Mouse (Mus musculus) limb, embryonic 10.5 days (tissue): Measurements from ENCODE around the gene Peg3. TPM values are rescaled to one million over a fixed set of nuclear protein-coding genes. Genes with fewer than 3 reads are reported as not detected.
"Not testable (repeated sequence)": the region's sequence is repeated elsewhere in the genome, so short reads cannot be mapped to it uniquely, and the experiment has no call there.

Experiments used
- DNase-seq: peaks from one replicate; pipeline ENCODE4 v3.0.0-alpha.2; 2017; ENCODE audit warnings: low spot score
- H3K27ac ChIP-seq: fragments of 300-500 bp; sonication (generic); 2 replicates; pipeline ENCODE4 v1.5.1; 2016; ENCODE audit warnings: mild to moderate bottlenecking
- H3K27me3 ChIP-seq: fragments of 300-500 bp; sonication (generic); 2 replicates; pipeline ENCODE4 v1.6.1; 2016; ENCODE audit warnings: low read depth, mild to moderate bottlenecking; ENCODE audit not compliant: poor library complexity, severe bottlenecking
- H3K36me3 ChIP-seq: fragments of 300-500 bp; sonication (generic); 2 replicates; pipeline ENCODE4 v1.6.1; 2016; ENCODE audit warnings: mild to moderate bottlenecking, moderate library complexity
- H3K4me1 ChIP-seq: fragments of 300-500 bp; sonication (generic); 2 replicates; pipeline ENCODE4 v1.6.1; 2016
- H3K4me3 ChIP-seq: fragments of 300-500 bp; sonication (generic); 2 replicates; pipeline ENCODE4 v1.5.1; 2016; ENCODE audit warnings: mild to moderate bottlenecking, moderate library complexity
- H3K9me3 ChIP-seq: fragments of 300-500 bp; sonication (generic); replicated peaks from 2 replicates; pipeline ENCODE4 v1.6.1; 2016; ENCODE audit warnings: mild to moderate bottlenecking
- WGBS: fragments of 180-500 bp; shearing (Covaris S2); methylation state at CpG from one replicate; pipeline ENCODE4 v1.1.7; 2016; 5-methylcytosine and 5-hydroxymethylcytosine counted together
- polyA plus RNA-seq: library from polyadenylated mRNA; unstranded; fragments of >200 nt; fragmentation: Nextera tagmentation; extraction: Ambion mirVana; gene quantifications from 2 replicates; pipeline ENCODE4 v1.2.1, GENCODE M21; 2016

The Peg3 gene
- polyA plus RNA-seq: 378 and 427 TPM in 2 replicates

DNA sequence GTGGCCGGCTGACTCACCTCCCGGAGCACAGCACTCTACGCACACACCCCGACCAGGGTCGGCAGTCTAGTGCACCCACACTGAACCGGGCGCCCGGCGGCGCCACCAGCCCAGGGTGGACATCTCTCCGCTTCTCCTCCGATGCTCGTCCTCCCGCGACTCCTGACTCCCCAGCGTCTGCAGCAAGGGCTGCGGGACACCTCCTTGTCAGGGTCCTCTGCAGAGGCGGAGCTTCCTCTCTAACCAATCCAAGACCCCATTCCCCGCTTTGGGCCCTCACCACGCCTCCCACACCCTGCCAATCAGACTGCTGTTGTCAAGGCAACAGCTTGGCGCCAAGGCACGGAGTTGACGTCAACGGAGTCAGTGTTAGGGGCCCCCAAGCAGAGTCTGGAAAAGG is at the start of gene Peg3, which contains the start of gene Usp29:
Gene Peg3 (minus strand): TSS at position 191 of the 400 bp plus-strand sequence.
Gene Usp29 (plus strand): TSS at position 338 of the 400 bp plus-strand sequence.
- peaks cover 39% of the 10 kb centered on the region for H3K9me3 ChIP-seq
- H3K36me3 ChIP-seq: peaks cover 63% of the 10 kb centered on the region
- H3K4me1 ChIP-seq: no peaks in the 10 kb centered on the region
- H3K27ac ChIP-seq: peak within 1 kb of the TSS; percentile 86
- H3K27me3 ChIP-seq: no peaks in the 10 kb centered on the region
- WGBS: 48% methylated on average over 24 of the region's 24 CpGs
- peak within 1 kb of the TSS; percentile 63 for H3K4me3 ChIP-seq
- peak; percentile 90 for DNase-seq

DNA sequence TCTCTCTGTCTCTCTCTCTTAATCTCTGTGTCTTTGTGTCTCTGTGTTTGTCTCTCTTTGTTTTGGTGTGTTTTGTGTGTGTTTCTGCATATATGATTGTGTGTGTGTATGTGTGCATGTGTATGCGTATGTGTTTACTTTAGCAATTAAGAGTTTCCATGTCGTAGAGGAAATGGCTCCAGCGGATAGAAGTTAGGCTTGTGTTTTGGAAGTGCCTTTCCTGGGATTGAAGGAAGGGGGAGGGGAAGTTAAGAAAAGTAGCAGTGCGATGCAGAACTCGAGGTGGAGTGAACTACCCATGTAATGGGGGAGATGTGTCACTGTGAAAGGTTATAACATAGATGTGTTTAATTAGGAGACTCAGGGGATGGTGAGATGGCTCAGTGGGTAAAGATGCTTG is 48.9 kb upstream of the Peg3 start:
- Histone ChIP-seq H3K36me3 (no peaks in the 10 kb centered on the region), H3K27me3 (no peaks in the 10 kb centered on the region), H3K9me3 (no peaks in the 10 kb centered on the region), H3K4me1 (peaks cover 64% of the 10 kb centered on the region), H3K27ac (peak overlapping the region; percentile 74), H3K4me3 (no peak overlapping the region)
- DNase-seq: no peak
- WGBS: 89% methylated on average over 5 of the region's 5 CpGs

DNA sequence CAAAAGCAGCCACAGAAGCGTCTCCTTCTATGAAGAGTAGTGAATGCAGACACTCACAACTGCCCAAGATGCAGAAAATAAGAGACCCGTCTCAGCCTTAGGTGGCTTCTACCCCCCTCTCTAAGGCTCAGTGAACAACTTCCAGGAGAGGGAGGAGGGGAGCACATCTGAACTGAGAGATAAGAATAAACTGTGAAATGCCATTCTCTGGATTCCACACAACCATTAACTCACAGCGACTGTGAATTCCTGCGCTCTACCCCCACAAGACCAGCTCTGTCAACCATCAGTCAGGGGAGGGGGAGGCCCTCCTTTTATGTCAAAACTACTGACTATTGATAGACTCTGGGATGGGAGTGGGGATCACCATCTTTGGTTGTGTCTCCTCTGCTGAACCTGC is 47.5 kb upstream of the Peg3 start:
- peaks cover 55% of the 10 kb centered on the region for H3K4me1 ChIP-seq
- WGBS: 17% methylated on average over 4 of the region's 4 CpGs
- no peak overlapping the region for H3K4me3 ChIP-seq
- no peak for DNase-seq
- no peaks in the 10 kb centered on the region for H3K36me3 ChIP-seq
- H3K9me3 ChIP-seq: no peaks in the 10 kb centered on the region
- peak overlapping the region; percentile 74 for H3K27ac ChIP-seq
- H3K27me3 ChIP-seq: no peaks in the 10 kb centered on the region

DNA sequence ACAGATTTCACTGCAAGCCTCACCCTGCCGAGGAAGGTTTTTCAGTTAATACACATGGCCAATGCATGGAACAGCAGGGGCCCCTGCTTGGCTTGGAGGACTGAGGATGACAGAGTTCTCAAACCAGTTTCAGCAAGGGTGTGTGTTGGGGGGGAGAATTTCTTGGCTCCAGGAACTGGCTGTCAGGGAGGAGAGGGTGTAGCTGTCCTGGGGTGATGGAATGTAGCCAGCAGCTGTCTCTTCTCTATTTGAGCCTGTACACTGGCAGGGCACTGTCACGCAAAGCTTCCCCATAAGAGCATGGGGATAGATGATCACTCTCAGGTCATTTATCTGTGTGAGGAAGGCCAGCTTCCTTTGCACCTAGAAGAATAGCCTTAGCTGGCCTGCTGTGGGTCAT is 46.9 kb upstream of the Peg3 start:
- WGBS: 52% methylated on average over 2 of the region's 2 CpGs
- Histone ChIP-seq H3K4me1 (peaks cover 49% of the 10 kb centered on the region), H3K36me3 (no peaks in the 10 kb centered on the region), H3K9me3 (no peaks in the 10 kb centered on the region), H3K27me3 (no peaks in the 10 kb centered on the region), H3K27ac (peak overlapping the region; percentile 74), H3K4me3 (no peak overlapping the region)
- DNase-seq: no peak

DNA sequence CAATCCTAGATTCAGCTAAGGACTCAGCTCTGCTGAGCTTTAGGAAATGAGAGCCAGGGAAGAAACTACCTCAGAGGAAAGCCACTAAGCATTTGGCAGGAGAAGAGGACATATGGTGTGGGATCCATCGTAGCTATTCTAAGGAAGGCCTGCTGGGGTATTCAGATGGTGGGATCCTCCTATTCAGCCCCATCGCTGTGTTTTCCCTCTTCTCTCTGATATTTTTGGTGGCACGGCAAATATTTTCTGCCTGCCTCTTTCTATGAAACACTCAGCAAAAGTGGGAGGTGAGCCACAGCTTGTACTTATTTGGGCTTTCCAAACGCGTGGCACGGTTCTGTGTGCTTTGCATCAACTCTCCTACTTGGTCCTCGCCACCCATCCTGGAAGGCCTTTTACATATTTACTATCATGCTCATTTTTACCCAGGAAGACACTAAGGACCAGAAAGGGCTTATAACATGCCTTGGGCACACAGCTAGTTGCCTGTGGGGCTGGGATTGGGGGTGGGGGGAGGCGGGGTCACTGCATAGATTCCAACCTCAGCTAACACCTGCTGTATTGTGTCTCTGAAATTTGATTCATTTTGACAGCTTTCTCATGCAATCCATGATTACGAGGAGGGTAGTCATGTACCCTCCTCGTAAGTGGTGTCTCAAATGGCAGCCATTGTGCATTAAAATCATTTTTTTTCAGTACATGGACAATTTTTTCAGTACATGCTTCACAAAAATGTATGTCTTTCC is 46.3 kb upstream of the Peg3 start:
- no peaks in the 10 kb centered on the region for H3K9me3 ChIP-seq
- WGBS: 86% methylated on average over 10 of the region's 10 CpGs
- H3K27ac ChIP-seq: peak overlapping the region; percentile 74
- DNase-seq: no peak
- no peaks in the 10 kb centered on the region for H3K27me3 ChIP-seq
- peaks cover 44% of the 10 kb centered on the region for H3K4me1 ChIP-seq
- H3K4me3 ChIP-seq: no peak overlapping the region
- no peaks in the 10 kb centered on the region for H3K36me3 ChIP-seq

DNA sequence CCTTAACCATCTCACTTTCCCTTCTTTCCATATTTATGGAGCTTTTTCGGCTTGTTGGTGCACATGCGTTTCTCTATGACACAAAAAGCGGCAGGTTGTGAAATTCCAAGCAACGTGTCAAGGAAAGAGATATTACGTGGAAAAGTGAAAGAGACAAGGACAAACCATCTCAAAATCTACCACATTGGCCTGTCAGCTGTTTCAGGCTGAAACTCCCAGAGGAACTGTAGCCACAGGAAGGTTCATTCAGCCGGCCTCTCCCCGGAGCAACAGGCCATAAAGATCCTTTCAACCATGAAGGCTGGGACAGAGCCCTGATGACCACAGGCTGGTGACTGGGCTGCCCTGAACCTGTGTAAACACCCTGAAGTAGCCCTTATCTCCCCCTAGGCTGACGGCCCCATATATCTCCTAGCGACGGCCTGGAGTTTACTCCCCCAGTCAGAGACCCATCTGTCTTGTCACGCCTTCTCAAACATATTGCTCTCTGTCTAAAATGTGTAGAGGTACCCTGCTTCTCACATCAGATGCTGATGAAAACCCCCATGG is 43.7 kb upstream of the Peg3 start:
- not testable (repeated sequence) for H3K9me3 ChIP-seq, H3K36me3 ChIP-seq, H3K27me3 ChIP-seq, DNase-seq, H3K4me3 ChIP-seq
- Histone ChIP-seq H3K4me1 (peaks cover 57% of the 10 kb centered on the region), H3K27ac (peak overlapping the region; percentile 38)
- 34% methylated on average over 11 of the region's 11 CpGs for WGBS

DNA sequence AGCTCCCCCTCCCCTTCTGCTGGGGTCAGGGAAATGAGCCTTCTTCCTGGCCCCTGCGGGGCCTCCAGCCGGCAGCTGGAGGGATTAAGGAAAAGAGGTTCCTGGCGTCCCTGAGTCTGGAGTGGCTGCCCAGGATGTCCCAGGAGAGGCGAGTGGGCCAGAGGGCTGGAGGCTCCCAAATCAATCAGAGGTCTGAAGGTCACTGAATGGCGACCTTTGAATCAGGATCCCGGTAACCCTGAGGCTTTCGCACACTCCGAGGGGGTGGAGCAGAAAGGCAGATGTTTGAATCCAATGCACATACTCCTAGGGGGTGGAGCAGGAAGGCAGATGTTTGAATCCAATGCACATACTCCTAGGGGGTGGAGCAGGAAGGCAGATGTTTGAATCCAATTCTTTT is 40.1 kb upstream of the Peg3 start:
- peak; percentile 69 for DNase-seq
- no peaks in the 10 kb centered on the region for H3K9me3 ChIP-seq
- peaks cover 31% of the 10 kb centered on the region for H3K36me3 ChIP-seq
- peaks cover 36% of the 10 kb centered on the region for H3K4me1 ChIP-seq
- WGBS: under 1% methylated on average over 8 of the region's 8 CpGs
- peak overlapping the region; percentile 85 for H3K27ac ChIP-seq
- H3K4me3 ChIP-seq: peak overlapping the region; percentile 6
- H3K27me3 ChIP-seq: no peaks in the 10 kb centered on the region

DNA sequence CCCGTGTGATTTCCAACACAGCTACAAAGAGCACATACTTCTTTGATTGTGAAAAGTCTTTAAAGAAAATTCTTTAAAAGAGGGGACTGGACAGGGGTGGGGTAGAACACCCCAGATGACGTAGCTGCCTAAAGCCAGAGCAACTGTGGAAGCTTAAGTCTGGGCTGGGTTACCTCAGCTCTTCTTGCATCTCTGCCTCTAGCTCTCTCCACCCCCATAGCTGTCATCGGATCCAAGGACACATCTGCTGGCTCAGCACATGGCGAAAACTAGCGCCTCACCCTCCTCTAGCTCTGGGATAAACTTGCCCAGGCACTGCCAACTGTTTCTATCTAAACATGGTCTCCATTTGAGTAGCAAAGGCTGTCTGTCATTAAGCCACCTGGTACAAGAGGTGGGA is 35.0 kb upstream of the Peg3 start:
- Histone ChIP-seq H3K27ac (peak overlapping the region; percentile 53), H3K27me3 (no peaks in the 10 kb centered on the region), H3K9me3 (no peaks in the 10 kb centered on the region), H3K4me3 (no peak overlapping the region), H3K4me1 (peaks cover 25% of the 10 kb centered on the region), H3K36me3 (peaks cover 53% of the 10 kb centered on the region)
- no peak for DNase-seq
- WGBS: 44% methylated on average over 5 of the region's 5 CpGs

DNA sequence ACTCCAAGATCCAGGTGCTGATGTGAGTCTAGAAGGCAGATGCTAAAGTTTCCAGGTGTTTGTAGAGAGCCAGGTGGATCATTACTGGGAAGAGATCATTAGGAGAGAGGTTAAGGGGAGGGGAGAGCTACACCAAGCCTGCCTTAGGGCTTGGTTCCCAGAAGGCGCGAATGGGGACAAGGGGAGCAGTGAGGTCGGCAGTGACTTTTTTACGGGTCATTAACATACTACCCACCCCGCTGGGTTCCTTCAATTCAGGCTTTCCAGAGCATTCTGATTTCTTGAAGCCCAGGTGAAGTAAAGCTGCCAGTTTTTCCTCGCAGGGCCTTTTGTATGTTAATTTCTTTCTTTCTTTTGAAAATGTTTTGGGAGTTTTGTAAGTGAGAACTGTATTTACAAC is 29.9 kb upstream of the Peg3 start:
- Histone ChIP-seq H3K4me3 (no peak overlapping the region), H3K4me1 (peaks cover 9% of the 10 kb centered on the region), H3K27ac (0 out of 2 replicates have a peak overlapping the region, but pooled peaks have one; percentile 7), H3K36me3 (peaks cover 43% of the 10 kb centered on the region), H3K9me3 (no peaks in the 10 kb centered on the region), H3K27me3 (no peaks in the 10 kb centered on the region)
- DNase-seq: no peak
- WGBS: 39% methylated on average over 6 of the region's 6 CpGs

DNA sequence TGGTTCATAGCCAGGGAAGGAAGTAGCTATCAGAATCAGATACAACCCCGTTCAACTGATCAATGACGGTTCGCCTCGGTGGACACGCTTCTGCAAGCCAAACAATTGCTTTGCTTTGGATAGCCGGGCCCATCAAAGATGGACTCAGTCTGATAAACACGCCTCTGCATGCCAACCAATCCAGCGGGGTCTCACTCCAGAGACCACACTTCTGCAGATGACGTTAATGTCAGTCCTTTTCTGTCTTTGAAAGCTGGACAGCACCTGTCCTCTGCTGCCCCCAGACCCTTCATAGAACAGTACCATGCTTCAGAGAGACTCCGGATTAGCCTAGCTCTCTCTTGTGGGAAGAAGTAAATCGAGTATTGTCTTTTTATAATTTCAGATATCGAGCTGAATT is 29.5 kb upstream of the Peg3 start:
- Histone ChIP-seq H3K36me3 (peaks cover 48% of the 10 kb centered on the region), H3K27ac (0 out of 2 replicates have a peak overlapping the region, but pooled peaks have one; percentile 7), H3K27me3 (no peaks in the 10 kb centered on the region), H3K4me1 (peaks cover 8% of the 10 kb centered on the region), H3K4me3 (no peak overlapping the region), H3K9me3 (no peaks in the 10 kb centered on the region)
- WGBS: 72% methylated on average over 12 of the region's 12 CpGs
- no peak for DNase-seq

DNA sequence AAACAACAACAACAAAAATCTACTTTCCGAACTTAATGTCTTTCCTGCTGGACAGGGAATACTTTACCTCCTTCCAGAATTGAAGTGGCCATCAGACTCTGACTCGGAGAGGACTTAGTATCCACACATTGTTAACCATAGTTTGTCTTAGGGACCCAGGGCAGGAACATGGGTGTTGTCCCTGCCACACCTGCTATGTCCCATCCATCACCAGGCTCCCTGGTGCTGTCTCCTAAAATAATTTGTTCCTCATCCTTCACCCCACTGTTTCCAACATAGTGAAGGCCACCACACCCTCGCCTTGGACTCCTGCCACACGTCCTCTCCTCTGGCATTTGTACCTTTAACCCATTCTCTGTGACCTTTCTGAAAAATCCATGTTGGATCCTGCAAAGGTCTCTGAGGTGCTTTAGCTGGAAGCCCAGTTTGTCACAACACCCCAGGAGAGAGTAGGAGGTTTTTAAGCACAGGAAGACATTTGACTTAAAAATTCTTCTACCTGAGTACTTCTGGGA is 26.6 kb upstream of the Peg3 start:
- no peaks in the 10 kb centered on the region for H3K27me3 ChIP-seq
- peaks cover 22% of the 10 kb centered on the region for H3K4me1 ChIP-seq
- 82% methylated on average over 4 of the region's 4 CpGs for WGBS
- no peaks in the 10 kb centered on the region for H3K9me3 ChIP-seq
- H3K36me3 ChIP-seq: peaks cover 40% of the 10 kb centered on the region
- H3K27ac ChIP-seq: no peak overlapping the region
- DNase-seq: no peak
- no peak overlapping the region for H3K4me3 ChIP-seq

DNA sequence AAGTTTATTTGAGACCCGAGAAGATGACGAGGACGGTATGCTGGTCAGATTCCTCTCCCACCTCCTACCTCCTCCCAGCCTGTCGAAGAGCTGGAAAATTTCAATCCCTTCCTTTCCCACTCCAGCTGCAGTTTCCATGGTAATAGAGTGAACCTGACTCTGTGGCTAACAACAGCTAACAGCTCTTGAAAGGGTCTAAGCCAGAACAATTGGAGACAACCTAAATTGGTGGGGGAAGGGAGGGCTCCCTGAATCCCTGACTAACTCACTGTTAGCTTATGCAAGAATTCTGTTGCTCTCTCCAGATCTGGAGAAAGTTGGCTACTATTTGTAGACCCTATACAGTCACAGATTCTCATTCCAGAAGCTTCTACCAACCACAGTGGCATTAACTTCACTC is 23.2 kb upstream of the Peg3 start:
- H3K4me1 ChIP-seq: peaks cover 45% of the 10 kb centered on the region
- H3K4me3 ChIP-seq: no peak overlapping the region
- DNase-seq: no peak
- peak overlapping the region; percentile 71 for H3K27ac ChIP-seq
- WGBS: 23% methylated on average over 4 of the region's 4 CpGs
- H3K36me3 ChIP-seq: peaks cover 25% of the 10 kb centered on the region
- H3K9me3 ChIP-seq: no peaks in the 10 kb centered on the region
- H3K27me3 ChIP-seq: no peaks in the 10 kb centered on the region

DNA sequence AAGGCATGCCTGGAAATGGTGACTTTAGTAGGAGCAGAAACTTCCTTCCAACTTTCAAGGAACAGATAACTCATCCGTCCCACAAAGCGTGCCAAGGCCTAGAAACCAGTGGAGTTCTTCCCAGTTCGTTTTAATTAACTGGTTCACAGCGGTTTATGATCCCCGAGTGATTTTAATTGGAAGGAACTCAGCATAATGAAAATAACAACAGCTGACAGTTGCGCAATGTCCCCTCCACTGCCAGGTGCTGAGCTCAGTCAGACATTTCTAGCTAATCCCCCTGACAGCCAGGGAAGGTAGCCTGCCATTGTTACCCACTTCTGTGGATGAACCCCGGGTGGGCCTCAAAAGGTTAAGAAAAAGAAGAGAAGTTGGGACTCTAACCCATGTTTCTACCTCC is 19.0 kb upstream of the Peg3 start:
- H3K4me3 ChIP-seq: no peak overlapping the region
- H3K27me3 ChIP-seq: no peaks in the 10 kb centered on the region
- peaks cover 5% of the 10 kb centered on the region; the same call in 1 of the 2 replicates for H3K36me3 ChIP-seq
- DNase-seq: no peak
- H3K4me1 ChIP-seq: peaks cover 64% of the 10 kb centered on the region
- peak overlapping the region; percentile 54; the same call in 1 of the 2 replicates for H3K27ac ChIP-seq
- WGBS: 59% methylated on average over 7 of the region's 7 CpGs
- H3K9me3 ChIP-seq: no peaks in the 10 kb centered on the region
